Mouse (Mus musculus): ENCODE measurements at regions not wholly inside any gene's neighbourhood (a gene's known extent, or its start where the extent isn't known, plus 50 kb on each side); places are given as distances from the start of the nearest gene placed in this dataset.

GRCm38 (mm10) chr13:107934691-107935090, 109.6 kb upstream of the Smim15 start:
- no peak for TF ChIP-seq CTCF (IDR thresholded peaks at IDR 0.05; ENCODE audit: insufficient read depth, low read depth, low read length)
- TF ChIP-seq POLR2A (IDR thresholded peaks at IDR 0.05; ENCODE audit: insufficient read depth, low read depth, low read length): no peak
